Mouse (Mus musculus) cerebellum, postnatal 36 days (tissue): ENCODE data around the gene Best2.

Experiments
- DNase-seq, 2 experiments: peaks; one replicate each; pipeline ENCODE4 v3.0.0; 2021 to 2022; ENCODE audit warnings: mixed read lengths in 2 of 2

Best2 gene

DNA sequence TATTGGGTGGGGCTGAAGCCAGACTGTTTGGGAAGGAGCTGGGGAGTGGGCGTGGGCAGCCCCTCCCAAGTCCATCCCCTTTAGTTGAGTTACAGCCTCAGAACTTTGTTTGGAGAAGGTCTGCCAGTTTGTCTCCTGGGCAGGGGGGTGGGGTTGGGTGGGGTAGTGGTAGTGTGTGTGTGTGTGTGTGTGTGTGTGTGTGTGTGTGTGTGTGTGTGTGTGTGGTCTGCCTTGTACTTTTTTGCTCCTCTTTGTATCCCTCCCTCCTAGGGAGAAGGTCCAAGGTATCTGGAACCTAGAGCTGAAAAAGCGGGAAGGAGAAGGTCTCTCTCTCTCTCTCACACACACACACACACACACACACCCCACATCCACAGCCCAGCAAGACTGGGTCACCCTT is at the start of gene Best2:
Best2 (minus strand) TSS at position 101 of the 400 bp plus-strand sequence.
- DNase-seq: no peak

DNA sequence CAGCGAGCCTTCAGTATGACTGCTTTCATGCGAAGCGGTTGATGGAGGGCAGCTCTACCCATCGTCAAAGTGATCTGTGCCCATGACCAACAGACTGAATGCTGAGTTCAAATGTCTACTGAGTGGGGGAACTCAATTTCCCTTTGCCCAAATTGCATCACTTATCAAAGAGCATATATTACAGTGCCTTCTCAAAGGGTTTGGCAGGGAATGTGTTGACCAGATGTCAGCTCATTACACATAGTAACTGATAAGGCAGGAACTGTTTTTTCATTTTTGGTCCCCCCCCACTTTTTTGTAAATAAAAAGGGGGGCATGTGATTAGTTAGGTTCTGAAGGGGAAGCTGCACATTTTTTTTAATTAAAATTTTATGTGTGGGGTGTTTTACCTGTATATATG is 48.3 kb upstream of the Best2 start:
- no peak for DNase-seq

DNA sequence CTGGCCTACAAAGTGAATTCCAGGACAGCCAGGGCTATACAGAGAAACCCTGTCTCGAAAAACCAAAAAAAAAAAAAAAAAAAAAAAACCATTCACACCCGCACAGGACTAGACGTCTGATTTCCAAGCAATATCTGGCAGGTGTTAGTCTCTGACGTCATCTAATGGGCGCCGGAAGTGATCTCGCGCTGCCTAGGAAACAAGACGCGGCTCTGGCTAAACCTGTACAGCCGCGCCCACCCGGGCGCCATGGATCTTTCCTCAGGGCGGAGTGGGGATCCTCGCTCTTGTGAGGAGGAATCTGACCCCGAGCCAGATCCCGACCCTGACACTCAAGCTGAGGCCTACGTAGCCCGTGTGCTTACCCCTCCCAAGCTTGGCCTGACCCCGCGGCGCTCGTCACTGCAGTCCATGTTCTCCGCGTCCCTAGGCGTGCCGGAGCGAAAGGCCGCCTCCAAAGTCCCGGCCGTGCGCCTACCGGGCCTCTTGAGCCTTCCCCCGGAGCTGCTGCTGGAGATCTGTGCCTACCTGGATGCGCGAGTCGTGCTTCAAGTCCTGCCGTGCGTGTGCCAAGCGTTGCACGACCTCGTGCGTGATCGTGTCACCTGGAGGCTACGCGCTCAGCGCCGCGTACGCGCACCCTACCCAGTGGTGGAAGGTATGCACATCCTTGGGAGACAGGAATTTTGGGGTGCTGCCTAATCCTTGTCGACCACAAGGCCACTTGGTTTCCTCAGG is 45.7 kb upstream of the Best2 start, which contains the start of gene Fbxw9:
Fbxw9 (plus strand) TSS at position 177 of the 738 bp plus-strand sequence.
- DNase-seq: peak; percentile 90 to 95

DNA sequence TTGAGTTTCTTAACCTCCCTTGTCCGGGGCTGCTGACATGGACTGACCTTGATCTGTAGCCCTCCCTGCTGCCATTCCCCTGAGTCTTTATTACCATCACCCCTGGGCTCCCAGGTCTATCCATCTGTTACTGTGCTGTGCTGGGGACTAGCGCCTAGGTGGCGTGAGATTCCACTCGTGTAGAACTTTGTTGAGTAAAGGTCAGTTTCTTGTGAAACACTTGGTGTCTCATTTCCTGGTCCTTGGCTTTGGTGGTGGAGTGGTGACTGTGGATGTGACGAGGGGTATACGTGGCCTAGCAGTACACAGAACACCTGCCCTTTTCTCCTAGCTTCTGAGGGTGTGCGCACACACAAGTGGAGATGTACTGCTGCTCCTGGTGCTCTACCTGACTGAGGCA is 43.0 kb upstream of the Best2 start:
- no peak for DNase-seq

DNA sequence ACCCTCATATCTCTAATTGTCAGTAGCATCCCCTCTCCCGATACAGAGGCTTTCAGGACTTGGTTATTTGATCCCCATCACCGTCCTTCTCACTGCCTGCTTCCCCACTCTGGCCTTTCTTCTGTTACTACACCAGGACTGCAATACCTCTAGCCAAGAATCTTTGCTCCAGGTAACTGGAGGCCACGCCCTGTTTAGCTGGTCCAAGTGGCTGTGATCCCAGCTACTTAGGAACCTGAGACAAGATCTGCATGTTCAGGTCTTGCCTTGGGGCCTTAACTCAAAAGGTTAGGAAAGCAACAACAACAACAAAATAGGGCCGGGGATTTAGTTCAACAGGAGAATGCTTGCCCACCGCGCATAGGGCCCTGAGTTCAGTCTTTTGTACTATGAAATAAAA is 29.3 kb upstream of the Best2 start:
- no peak for DNase-seq

DNA sequence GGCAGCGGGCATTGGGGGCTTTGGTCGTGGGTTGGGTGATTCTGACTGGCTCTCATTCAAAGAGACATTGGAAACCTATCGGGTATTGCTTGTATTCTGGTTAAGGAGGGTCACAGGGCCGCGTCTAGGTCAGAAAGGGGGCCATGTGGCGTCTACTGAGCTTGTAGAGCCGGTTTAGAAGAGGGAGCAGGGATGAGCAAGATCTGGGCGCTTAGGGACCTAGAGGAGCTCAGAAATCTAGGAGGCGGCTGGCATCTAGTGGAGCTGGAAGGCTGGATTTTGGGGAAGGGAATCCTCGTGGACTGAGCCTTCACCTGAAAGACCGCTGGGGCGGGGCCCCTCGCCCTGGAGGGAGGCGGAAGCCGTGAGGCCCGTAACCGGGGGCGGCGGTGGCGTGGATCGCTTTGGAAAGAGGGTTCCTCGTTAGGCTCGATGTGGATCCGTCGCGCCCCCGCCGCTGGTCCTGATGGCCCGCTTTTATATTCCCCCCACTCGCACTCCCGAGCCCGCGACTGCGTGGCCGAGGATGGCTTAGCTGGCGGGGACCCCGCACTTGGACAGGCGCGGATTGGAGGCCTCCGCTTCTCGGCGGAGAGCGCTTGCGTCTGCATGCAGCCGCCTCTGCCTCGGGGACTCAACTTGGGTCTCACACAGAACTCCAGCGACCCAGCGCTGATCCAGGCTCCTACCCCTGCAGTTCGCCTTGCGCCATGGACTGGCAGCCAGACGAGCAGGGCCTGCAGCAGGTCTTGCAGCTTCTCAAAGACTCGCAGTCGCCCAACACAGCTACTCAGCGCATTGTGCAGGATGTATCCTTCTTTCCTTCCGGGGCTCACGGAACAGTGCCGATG is 23.6 kb upstream of the Best2 start:
- DNase-seq: peak; percentile 36 to 39

DNA sequence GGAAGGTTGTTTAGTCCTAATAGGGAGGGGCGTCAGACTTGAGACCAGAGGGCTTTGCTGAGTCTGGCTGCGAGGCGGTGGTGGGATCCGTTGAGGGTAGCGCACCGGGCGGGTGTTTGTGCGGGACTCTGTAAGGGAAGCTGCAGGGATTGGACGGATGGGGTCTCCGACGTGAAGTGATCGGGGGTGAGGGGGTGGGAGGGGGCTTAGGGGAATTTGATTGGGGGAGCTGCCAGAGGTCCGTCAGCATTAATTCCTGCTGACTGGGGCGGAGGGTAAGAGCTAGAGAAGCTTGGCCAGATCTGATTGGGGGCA is 23.0 kb upstream of the Best2 start:
- DNase-seq: no peak

DNA sequence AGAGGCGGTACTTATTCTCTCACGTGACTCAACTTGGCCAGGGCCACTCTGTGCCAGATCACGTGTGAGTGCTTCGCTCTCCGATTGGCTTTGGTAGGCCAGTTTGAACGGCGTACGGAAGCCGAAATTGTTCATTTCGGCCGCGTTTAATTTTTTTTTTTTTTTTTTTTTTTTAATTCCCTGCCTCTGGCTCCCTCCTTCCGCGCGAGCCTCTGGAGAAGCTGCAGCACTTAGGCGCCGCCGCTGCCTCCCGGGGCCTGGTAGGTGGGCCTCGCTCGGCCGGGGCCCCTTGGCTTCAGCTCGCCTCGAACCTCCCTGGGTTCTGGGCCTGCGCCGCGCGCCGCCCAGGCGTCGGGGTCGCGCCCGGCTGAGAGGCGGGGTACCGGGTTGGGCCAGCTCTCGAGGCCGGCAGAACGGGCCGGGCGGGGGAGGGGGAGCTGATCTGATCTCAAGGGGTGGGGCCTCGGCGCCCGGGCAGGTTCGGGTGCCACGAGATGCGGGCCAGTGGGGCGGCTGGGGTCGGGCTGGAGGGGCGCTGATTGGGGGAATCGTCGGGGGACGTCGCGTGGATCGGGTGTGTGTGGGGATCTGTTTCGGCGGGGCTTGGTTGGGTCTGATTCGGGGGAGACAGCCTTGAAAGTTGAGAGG is 22.5 kb upstream of the Best2 start, which contains the start of gene Tnpo2:
Tnpo2 (plus strand) TSS at position 198 of the 648 bp plus-strand sequence.
- peak; percentile 91 to 94 for DNase-seq

DNA sequence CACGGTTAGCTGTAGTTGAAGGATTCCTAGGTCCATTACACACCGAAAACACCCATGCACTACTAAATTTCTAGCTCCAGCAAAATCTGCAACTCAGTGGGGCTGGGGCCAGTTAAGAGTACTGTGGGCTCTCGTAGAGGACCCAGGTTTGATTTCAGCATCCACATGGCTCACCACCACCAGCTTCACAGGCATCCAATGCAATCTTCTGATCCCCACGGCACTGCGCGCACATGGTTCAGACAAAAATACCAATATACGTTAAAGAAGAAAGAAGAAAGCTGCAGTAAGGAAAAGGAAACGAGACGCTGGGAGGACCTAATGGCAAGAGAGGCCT is 22.0 kb upstream of the Best2 start:
- no peak for DNase-seq

DNA sequence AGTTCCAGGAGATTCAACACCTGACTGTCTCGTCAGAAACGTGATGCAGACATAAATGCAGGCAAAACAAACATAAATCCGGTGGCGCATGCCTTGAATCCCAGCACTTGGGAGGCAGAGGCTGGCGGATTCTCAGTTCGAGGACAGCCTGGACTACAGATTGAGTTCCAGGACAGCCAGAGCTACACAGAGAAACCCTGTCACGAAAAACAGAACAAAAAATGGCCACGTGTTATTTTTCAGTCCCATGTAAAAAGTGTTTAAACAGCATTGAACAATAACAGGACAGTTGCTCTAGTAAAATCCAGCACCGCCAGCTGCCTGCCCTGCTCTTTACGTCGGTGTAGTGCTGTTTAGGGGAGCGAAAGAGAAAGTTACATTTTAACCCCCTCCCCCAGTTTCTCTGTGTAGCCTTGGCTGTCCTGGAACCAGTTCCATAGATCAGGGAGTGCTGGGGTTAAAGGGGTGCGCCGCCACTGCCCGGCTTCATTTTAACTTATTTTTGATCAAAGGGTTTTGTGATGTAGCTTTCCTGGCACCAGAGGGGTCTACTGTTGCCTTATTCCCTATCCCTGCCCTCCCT is 21.5 kb upstream of the Best2 start:
- no peak for DNase-seq

DNA sequence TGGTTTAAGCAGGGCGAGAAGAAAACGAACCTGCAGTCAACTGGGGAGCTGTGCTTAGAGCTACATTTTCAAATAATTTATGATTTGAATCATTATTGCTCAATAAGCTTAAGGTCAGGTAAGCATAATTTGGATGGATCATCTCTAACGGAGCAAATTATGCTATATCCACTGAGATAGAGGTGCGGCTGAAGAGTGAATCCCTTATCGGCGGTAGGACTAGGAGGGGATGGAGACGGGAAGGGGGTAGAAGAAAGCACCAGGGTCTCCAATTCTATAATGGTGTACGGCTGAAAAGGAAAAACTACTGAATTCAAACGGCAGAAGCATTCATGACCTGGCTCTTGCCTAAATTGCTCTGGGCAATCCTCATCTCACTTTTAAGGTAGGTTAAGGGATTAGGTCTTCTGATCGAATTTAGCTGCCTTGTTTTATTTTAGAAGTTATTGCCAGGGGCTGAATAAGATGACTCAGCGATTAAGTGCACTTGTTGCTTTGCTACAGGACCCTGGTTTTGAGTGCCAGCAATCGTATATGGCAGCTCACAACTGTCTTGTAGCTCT is 20.9 kb upstream of the Best2 start:
- DNase-seq: no peak

DNA sequence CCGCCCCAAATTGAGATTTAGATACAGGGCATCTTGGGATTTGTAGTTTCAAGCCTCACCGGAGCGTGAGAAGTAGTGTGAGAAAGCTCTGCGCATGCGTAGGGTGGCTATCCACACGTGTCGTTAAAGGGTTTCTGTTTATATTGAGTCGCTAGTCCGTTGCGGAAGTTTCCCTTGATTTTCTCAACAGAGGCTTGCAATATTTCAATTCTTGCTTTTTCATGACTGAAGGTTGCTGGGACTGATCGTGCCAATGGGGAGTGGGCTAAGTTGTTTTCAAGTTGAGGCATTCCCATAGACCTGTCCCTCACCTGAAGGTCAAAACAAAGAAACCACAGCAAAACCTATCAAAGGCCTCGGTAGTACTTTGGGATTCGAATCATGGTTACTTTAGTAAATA is 20.4 kb upstream of the Best2 start:
- peak; percentile 66 to 67 for DNase-seq

DNA sequence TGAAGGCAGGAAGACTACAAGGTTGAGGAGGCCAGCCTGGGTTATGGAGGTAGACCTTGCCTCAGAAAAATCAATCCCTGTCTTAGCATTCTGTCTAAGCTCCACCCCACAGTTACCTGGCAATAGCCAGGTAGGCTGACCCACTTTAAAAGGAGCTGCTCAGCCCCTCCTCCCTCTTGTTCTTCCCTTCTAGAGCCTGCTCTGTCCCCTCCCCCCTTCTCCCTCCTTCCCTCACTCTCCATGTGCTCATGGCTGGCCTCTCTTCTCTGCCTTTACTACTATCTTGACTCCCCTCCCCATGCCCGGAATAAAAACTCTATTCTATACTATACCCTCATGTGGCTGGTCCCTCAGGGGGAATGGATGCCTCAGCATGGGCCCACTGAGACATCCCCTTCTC is 19.5 kb upstream of the Best2 start:
- DNase-seq: no peak

DNA sequence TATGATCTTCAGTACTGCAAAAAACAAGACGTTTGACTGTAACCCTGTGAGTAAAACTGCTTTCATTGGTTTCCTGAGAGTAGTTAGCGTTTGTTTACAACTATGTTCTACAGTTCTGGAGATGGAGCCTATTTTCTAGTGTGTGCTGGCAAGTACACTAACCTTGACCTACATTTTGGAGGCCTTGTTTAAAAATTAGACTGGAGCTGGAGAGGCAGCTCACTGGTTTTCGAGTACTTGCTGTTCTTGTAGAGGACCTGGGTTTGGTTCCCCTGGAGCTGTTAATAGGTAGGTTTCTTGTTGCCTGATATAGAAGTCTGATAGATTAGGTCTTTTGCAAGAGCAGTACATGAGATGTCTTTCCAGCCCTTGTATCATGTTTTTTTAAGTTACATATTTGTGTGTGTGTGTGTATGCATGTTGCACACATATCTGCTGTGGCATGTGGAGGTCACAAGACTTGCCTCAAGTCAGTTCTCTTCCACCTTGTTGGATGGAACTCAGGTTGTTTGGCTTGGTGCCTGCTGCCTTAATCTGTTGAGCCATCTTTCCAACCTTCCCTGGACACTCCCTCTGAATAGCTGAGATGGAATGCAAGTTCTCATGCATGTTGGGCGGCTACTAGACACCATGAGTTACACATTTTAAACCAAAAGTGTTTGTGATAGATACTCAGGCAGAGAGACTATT is 18.4 kb upstream of the Best2 start:
- DNase-seq: no peak

DNA sequence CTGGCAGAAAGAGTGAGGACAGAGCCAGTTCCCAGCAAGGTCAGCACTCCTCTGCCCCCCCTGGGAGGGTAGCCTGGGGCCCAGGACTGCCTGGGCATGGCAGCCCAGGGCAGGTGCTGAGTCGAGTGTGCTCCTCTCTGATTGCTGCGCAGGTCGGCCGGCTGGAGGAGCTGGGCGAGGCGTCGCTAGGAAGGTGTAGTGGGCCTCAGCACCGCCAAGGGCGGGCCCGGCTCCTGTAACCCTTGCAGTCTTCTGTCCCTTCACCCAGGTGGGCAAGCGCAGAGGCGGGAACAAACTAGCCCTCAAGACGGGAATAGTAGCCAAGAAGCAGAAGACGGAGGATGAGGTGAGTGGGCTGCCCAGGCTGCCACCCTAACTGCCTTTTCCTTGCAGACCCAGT is 14.9 kb upstream of the Best2 start:
- no peak for DNase-seq

DNA sequence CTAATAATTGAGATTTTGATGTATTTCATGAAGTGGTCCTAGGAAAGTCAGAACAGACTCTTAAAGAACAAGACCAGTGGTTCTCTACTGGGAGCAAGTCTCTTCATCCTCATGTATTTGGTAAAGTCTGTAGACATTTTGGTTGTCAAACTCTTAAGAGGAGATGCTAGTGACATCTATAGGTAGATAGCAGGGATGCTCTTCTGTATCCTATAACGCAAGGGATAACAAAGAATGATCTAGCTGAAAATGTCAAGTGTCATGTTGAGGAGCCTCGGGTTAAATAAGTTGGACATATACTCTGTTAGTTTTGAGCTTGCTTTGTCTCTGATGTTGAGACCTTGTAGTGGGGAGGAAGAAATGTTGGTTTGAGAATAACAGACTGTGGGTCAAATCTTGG is 13.6 kb upstream of the Best2 start:
- no peak for DNase-seq

DNA sequence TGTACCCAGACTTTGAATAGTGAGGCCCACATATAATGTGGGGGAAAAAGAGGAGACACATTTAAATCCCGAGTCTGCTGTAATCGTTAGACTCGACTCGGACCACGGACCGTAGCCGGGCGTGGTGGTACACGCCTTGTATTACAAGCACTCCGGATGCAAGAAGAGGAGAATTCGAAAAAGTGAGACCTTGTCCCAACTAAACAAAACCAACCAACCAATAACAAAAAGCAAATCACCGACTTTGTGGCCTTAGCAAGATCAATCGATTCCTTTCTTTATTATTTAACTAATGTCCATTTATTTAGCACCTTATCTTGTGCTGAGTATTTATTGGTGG is 13.2 kb upstream of the Best2 start:
- DNase-seq: no peak

DNA sequence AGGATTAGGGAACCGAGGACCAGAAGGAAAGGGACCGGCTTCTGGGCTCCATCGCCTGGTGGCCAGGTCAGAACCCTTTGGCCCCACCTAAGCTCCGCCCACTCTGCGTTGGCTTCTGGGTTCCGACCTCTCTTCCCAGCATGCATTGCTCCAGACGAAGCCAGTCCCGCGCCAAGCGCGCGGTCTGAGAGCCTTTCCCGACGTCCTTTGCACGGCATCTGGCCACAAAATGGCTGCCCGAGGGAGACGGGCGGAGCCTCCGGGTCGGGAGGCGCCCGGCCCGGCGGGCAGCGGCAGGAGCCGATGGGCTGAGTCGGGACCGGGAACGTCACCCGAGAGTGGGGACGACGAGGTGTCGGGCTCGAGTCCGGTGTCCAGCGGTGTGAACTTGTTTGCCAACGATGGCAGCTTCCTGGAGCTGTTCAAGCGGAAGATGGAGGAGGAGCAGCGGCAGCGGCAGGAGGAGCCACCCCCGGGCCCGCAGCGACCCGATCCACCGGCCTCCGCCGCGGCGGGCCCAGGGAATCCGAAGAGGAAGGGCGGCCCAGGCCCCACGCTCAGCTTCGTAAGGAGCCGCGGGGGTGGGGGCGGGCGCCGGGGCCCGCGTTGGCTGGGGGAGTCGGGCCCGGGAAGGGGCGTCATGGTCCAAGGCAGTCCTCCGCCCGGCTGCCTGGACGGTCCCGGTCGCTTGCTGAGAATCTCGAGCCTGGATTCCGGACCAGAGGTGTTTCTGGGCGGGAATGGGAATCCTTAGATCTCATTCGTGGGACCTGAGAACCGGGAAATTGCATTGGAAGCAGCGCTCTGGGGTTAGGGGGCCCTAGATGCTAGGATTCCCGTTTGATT is 12.6 kb upstream of the Best2 start, which contains the start of gene Trir:
Trir (plus strand) TSS at position 154 of the 846 bp plus-strand sequence.
- DNase-seq: peak; percentile 97 to 98

DNA sequence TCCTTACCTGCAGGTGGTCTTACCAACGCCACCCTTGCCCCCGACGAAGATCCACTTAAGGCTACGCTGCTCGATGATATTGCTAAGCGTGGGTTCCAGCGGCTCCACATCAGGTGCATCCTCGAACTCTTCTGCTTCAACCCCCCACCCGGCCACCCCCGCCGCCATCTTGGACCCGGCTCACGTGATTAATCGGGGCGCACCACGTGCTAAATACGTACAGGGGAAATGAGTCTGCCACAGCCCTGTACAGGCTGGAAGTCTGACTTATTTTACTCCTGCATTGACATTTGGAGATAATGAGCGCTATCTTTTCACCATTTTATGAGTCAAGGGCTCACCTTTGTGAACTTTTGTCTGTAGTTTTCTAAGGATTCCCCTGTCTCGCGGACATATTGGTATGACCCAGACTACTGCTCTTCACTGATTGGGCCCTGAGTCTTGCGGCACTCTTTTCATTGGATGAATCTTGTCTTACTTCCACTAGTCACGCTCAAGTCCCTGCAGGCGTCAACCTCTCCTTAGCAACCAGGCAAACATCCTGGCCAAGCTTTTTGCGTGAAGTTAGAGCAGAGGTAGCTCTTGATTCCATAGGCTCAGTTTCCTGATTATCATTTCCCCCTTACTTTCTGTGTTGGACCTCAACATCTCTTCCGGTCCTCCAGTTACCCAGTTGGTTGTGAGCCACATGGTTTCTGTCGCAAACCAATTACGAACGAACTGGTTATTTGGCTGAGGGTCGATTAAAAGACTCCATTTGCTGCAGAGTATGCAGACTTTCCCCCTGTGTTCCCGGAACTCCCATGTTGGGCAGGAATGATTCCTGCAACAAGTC is 11.0 kb upstream of the Best2 start, which contains the start of gene Asna1:
Asna1 (minus strand) TSS at position 184 of the 835 bp plus-strand sequence.
- DNase-seq: peak; percentile 79 to 82

DNA sequence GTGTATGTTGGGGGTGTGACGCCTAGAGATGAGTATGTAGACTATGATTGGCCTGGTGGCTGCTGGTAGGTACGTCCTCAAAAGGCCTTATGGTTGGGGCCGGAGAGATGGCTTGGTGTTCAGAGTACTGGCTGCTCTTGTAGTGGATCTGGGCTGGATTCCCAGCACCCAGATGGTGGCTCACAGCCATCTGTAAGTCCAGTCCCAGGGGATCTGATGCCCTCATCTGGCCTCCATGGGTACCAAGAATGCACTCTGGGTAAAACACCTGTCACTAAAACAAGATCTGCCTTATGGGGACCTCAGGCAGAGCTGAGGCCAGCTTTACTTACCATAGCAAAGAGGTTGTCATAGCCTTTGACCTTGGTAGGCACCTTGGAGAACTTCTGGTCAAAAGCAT is 9.5 kb upstream of the Best2 start:
- no peak for DNase-seq
